Mouse (Mus musculus) ES-E14 (cell line): Measurements from ENCODE around the gene Gm49661. TPM values are rescaled to one million over a fixed set of nuclear protein-coding genes. Genes with fewer than 3 reads are reported as not detected.

ENCODE experiments used
- DNase-seq: peaks from one replicate; pipeline ENCODE4 v3.0.0-alpha.2; 2013; ENCODE audit warnings: low read depth, low spot score
- H3K27ac ChIP-seq: 2 replicates; pipeline ENCODE4 v1.5.1; 2012; ENCODE audit warnings: low read depth, mild to moderate bottlenecking, low read length, moderate library complexity, mixed read lengths; ENCODE audit not compliant: poor library complexity, insufficient read depth, severe bottlenecking
- H3K36me3 ChIP-seq: 2 replicates; pipeline ENCODE4 v1.6.1; 2012; ENCODE audit warnings: mild to moderate bottlenecking, low read length, moderate library complexity, mixed read lengths; ENCODE audit not compliant: control insufficient read depth, poor library complexity, insufficient read depth, severe bottlenecking
- H3K4me1 ChIP-seq, 2 experiments: fragments of 150-350 bp in 1 of 2; sonication (generic) in 1 of 2; 2 replicates each; pipeline ENCODE4 v1.6.1; 2012; ENCODE audit warnings: low read length in 2 of 2, mild to moderate bottlenecking in 1 of 2, mixed read lengths in 1 of 2; ENCODE audit not compliant: control insufficient read depth in 2 of 2, insufficient read depth in 2 of 2, poor library complexity in 1 of 2
- H3K4me3 ChIP-seq, 2 experiments: fragments of 150-350 bp in 1 of 2; sonication (generic) in 1 of 2; 2 replicates each; pipeline ENCODE4 v1.5.1; 2012; ENCODE audit warnings: low read length in 2 of 2, low read depth in 1 of 2, mild to moderate bottlenecking in 1 of 2, mixed read lengths in 1 of 2; ENCODE audit not compliant: insufficient read depth in 1 of 2, poor library complexity in 1 of 2, severe bottlenecking in 1 of 2
- H3K9ac ChIP-seq: 2 replicates; pipeline ENCODE4 v1.6.1; 2012; ENCODE audit warnings: low read depth, mild to moderate bottlenecking, low read length, mixed read lengths; ENCODE audit not compliant: poor library complexity, insufficient read depth, severe bottlenecking
- H3K9me3 ChIP-seq: fragments of 150-350 bp; sonication (generic); 2 replicates; pipeline ENCODE4 v1.6.1; 2012; ENCODE audit warnings: low read depth, mild to moderate bottlenecking, low read length; ENCODE audit not compliant: control insufficient read depth, insufficient read depth
- CHD2 ChIP-seq: IDR thresholded peaks from 2 replicates; pipeline ENCODE4 v1.6.1; 2014; ENCODE audit warnings: mild to moderate bottlenecking, low read depth, low read length, inconsistent platforms
- HCFC1 ChIP-seq: IDR thresholded peaks from 2 replicates; pipeline ENCODE4 v1.6.1; 2012; ENCODE audit warnings: low read length, inconsistent platforms, borderline replicate concordance; ENCODE audit not compliant: insufficient read depth
- MAFK ChIP-seq: IDR thresholded peaks from 2 replicates; pipeline ENCODE4 v1.6.1; 2014; ENCODE audit warnings: mild to moderate bottlenecking, low read depth, low read length, inconsistent platforms; ENCODE audit not compliant: insufficient read depth
- ZC3H11A ChIP-seq: IDR thresholded peaks from 2 replicates; pipeline ENCODE4 v1.6.1; 2012; ENCODE audit warnings: low read depth, mild to moderate bottlenecking, inconsistent platforms, low read length, borderline replicate concordance
- ZNF384 ChIP-seq: IDR thresholded peaks from 2 replicates; pipeline ENCODE4 v1.6.1; 2012; ENCODE audit warnings: low read depth, low read length, inconsistent platforms
- in situ Hi-C, 2 experiments: fragments of 600-800 bp; cut with MboI; formaldehyde crosslinking; loops; one replicate each; pipeline ENCODE4 v1.15.1; 2025; ENCODE audit warnings: low sequenced_read_pairs in 2 of 2, inconsistent platforms in 1 of 2; ENCODE audit not compliant: unreplicated experiment in 2 of 2
- total RNA-seq: library from RNA; depleted of rRNA; stranded (reverse); fragments of 300-350 nt; gene quantifications from 2 replicates; pipeline ENCODE4 v1.2.3, GENCODE M21; 2012

Gene Gm49661
- total RNA-seq, 1 experiment = not detected

- Histone ChIP-seq H3K27ac (no peak overlapping the region), H3K36me3 (no peaks in the 10 kb centered on the region), H3K4me1 (peaks cover 0 to 4% of the 10 kb centered on the region in 2 experiments; a peak in 1 of 4 replicates), H3K9me3 (no peaks in the 10 kb centered on the region), H3K4me3 (no peak overlapping the region), H3K9ac (no peak overlapping the region)
- no peak for DNase-seq
- in situ Hi-C loops = no loop called here
- TF ChIP-seq ZC3H11A (no peak), ZNF384 (no peak), CHD2 (no peak), MAFK (no peak), HCFC1 (no peak)
These were observed 33.7 kb downstream of the Gm49661 start for GRCm38 (mm10) chr8:84935489-84935888.

- no peaks in the 10 kb centered on the region for H3K9me3 ChIP-seq
- in situ Hi-C loops = no loop called here
- peaks cover 0 to 4% of the 10 kb centered on the region in 2 experiments; a peak in 1 of 4 replicates for H3K4me1 ChIP-seq
- H3K9ac ChIP-seq = no peak overlapping the region
- no peak overlapping the region for H3K4me3 ChIP-seq
- TF ChIP-seq HCFC1 = no peak
- no peak for TF ChIP-seq CHD2
- TF ChIP-seq ZC3H11A = no peak
- TF ChIP-seq ZNF384 = no peak
- TF ChIP-seq MAFK = no peak
- no peaks in the 10 kb centered on the region for H3K36me3 ChIP-seq
- H3K27ac ChIP-seq = no peak overlapping the region
- peak; percentile 69 for DNase-seq
These were observed 34.4 kb downstream of the Gm49661 start for GRCm38 (mm10) chr8:84934860-84935259.

- H3K4me1 ChIP-seq = peaks cover 0 to 6% of the 10 kb centered on the region in 2 experiments; a peak in 1 of 4 replicates
- H3K9me3 ChIP-seq = no peaks in the 10 kb centered on the region
- DNase-seq = no peak
- in situ Hi-C loops = no loop called here
- no peak overlapping the region for H3K27ac ChIP-seq
- TF ChIP-seq CHD2 (no peak), HCFC1 (no peak), ZNF384 (no peak), MAFK (no peak), ZC3H11A (no peak)
- no peak overlapping the region for H3K9ac ChIP-seq
- no peak overlapping the region for H3K4me3 ChIP-seq
- no peaks in the 10 kb centered on the region for H3K36me3 ChIP-seq
These were observed 35.3 kb downstream of the Gm49661 start for GRCm38 (mm10) chr8:84933767-84934559.

- Histone ChIP-seq H3K4me1 (peaks cover 0 to 2% of the 10 kb centered on the region in 2 experiments; a peak in 1 of 4 replicates), H3K27ac (no peak overlapping the region), H3K4me3 (no peak overlapping the region), H3K9ac (no peak overlapping the region), H3K36me3 (no peaks in the 10 kb centered on the region), H3K9me3 (no peaks in the 10 kb centered on the region)
- no peak for DNase-seq
- in situ Hi-C loops = no loop called here
- TF ChIP-seq ZNF384 (no peak), HCFC1 (no peak), ZC3H11A (no peak), MAFK (no peak), CHD2 (no peak)
These were observed 38.7 kb downstream of the Gm49661 start for GRCm38 (mm10) chr8:84930582-84930981.
